Mouse (Mus musculus): ENCODE results near the gene H2afx. TPM values are rescaled to one million over a fixed set of nuclear protein-coding genes. Genes with fewer than 3 reads are reported as not detected.

Gene H2afx
- total and polyA plus RNA-seq, 2 experiments, result 5.6 to 23.6 TPM

DNA sequence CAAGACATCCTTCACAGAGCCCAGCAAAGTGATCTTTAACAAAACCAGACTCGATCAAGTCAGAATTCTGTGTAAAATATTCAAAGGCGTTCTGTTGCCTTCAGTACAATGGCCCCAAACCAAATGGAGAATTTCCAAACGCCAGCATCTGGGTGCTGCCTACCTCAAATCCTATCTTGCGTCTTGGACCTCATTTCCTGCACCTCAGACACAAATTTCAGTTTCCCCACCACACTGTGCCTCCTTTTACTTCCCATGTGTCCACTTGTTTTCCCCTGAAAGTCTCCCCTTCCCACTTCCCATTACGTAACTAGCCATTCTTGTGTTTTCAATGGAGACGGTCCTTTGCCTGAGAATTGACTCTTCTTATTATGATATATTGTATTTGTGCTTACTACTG is 28.0 kb upstream of the H2afx start:
- H3K4me3 ChIP-seq (ENCODE audit: insufficient read depth, low read depth, low read length), result no peak overlapping the region
- H3K27ac ChIP-seq (replicated peaks; ENCODE audit: insufficient read depth, low read depth, low read length), result no peak overlapping the region
- no peak for TF ChIP-seq POLR2A (IDR thresholded peaks at IDR 0.05; ENCODE audit: extremely low read depth, insufficient read depth, low read length)
- DNase-seq (ENCODE audit: extremely low read depth, low read depth, low spot score), result no peak
- H3K27me3 ChIP-seq (ENCODE audit: control insufficient read depth, insufficient read depth, low read length), result no peaks in the 10 kb centered on the region
- no peak overlapping the region for H3K9ac ChIP-seq (ENCODE audit: low read depth, low read length)
- H3K36me3 ChIP-seq (ENCODE audit: control insufficient read depth, insufficient read depth, low read length), result peaks cover 9% of the 10 kb centered on the region; the same call in 1 of the 2 replicates
- H3K79me2 ChIP-seq (ENCODE audit: control insufficient read depth, insufficient read depth, low read length), result peaks cover 7% of the 10 kb centered on the region; the same call in 1 of the 2 replicates
- peaks cover 12% of the 10 kb centered on the region for H3K4me1 ChIP-seq (ENCODE audit: control insufficient read depth, insufficient read depth, low read length)
- WGBS, result 89% methylated on average over 6 of the region's 6 CpGs

DNA sequence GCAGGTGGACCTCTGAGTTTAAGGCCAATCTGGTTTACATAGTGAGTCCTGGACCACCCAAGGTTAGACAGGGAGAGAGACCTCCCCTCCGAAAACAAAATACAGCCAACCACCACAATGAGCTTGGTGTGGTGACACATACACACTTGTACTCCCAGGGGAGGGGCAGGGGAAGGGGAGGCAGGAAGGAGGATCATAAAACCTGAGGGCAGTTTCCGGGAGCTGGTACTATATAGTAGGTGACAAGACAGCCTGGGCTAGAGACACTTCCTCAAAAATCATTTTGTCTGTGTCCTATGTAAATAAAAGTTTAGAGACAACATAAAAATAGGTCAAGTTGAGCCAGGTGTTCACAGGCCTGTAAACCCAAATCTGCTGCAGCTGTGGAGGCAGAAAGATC is 27.2 kb upstream of the H2afx start:
- no peak for DNase-seq (ENCODE audit: extremely low read depth, low read depth, low spot score)
- Histone ChIP-seq H3K4me3 (ENCODE audit: insufficient read depth, low read depth, low read length) (no peak overlapping the region), H3K79me2 (ENCODE audit: control insufficient read depth, insufficient read depth, low read length) (peaks cover 7% of the 10 kb centered on the region; the same call in 1 of the 2 replicates), H3K4me1 (ENCODE audit: control insufficient read depth, insufficient read depth, low read length) (peaks cover 12% of the 10 kb centered on the region), H3K36me3 (ENCODE audit: control insufficient read depth, insufficient read depth, low read length) (peaks cover 10% of the 10 kb centered on the region; the same call in 1 of the 2 replicates), H3K9ac (ENCODE audit: low read depth, low read length) (no peak overlapping the region), H3K27ac (replicated peaks; ENCODE audit: insufficient read depth, low read depth, low read length) (no peak overlapping the region), H3K27me3 (ENCODE audit: control insufficient read depth, insufficient read depth, low read length) (no peaks in the 10 kb centered on the region)
- WGBS, result 95% methylated on average over 2 of the region's 2 CpGs
- no peak for TF ChIP-seq CTCF (IDR thresholded peaks at IDR 0.05; ENCODE audit: low read depth, low read length)

DNA sequence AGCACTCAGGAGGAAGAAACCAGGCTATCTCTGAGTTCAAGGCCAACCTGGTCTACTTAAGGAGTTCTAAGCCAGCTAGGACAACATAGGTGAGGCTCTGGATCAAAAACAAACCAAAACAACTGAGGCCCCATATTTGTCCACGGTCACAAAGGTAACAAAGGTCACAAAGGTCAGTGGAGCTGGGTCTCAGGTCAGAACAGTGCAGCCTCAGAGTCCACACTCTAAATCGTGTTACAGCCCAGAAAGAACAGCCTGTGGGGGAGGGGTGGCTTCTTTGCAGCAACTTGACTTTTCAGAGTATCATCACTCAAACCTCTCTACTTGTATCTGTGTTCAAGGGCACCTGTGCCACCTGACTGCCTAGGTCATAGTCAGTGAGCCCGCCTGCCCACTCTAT is 24.7 kb upstream of the H2afx start:
- Histone ChIP-seq H3K4me3 (ENCODE audit: insufficient read depth, low read depth, low read length) (no peak overlapping the region), H3K27me3 (ENCODE audit: control insufficient read depth, insufficient read depth, low read length) (no peaks in the 10 kb centered on the region), H3K36me3 (ENCODE audit: control insufficient read depth, insufficient read depth, low read length) (peaks cover 28% of the 10 kb centered on the region; the same call in 1 of the 2 replicates), H3K9ac (ENCODE audit: low read depth, low read length) (no peak overlapping the region), H3K4me1 (ENCODE audit: control insufficient read depth, insufficient read depth, low read length) (peaks cover 9% of the 10 kb centered on the region), H3K27ac (replicated peaks; ENCODE audit: insufficient read depth, low read depth, low read length) (peak overlapping the region; percentile 56), H3K79me2 (ENCODE audit: control insufficient read depth, insufficient read depth, low read length) (peaks cover 5% of the 10 kb centered on the region; the same call in 1 of the 2 replicates)
- 24% methylated on average over 3 of the region's 3 CpGs for WGBS
- TF ChIP-seq POLR2A (IDR thresholded peaks at IDR 0.05; ENCODE audit: extremely low read depth, insufficient read depth, low read length), result no peak
- TF ChIP-seq CTCF (IDR thresholded peaks at IDR 0.05; ENCODE audit: low read depth, low read length), result no peak
- peak; percentile 82 for DNase-seq (ENCODE audit: extremely low read depth, low read depth, low spot score)

DNA sequence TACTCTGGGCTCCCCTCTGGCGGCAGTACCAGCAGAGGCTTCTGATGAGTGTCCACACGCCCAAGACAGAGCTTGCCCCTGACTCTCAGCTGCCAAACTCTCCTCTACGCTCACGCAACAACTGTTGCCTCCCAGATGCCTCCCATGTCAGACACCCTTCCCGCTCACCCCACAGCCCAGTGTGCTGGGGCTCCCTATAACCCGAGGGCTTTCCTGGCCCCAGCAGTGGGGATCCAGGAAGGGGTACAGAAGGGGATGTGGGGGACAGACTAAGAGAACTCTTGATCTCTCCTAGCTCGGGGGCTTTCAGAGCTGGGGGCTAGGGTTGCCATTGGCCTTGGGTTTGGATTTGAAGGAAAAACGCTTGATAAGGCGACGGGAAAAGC is 23.8 kb upstream of the H2afx start:
- no peak overlapping the region for H3K9ac ChIP-seq (ENCODE audit: low read depth, low read length)
- 76% methylated on average over 10 of the region's 10 CpGs for WGBS
- no peaks in the 10 kb centered on the region for H3K79me2 ChIP-seq (ENCODE audit: control insufficient read depth, insufficient read depth, low read length)
- no peak for TF ChIP-seq POLR2A (IDR thresholded peaks at IDR 0.05; ENCODE audit: extremely low read depth, insufficient read depth, low read length)
- no peak for TF ChIP-seq CTCF (IDR thresholded peaks at IDR 0.05; ENCODE audit: low read depth, low read length)
- H3K27ac ChIP-seq (replicated peaks; ENCODE audit: insufficient read depth, low read depth, low read length), result peak overlapping the region; percentile 31
- H3K4me3 ChIP-seq (ENCODE audit: insufficient read depth, low read depth, low read length), result no peak overlapping the region
- H3K36me3 ChIP-seq (ENCODE audit: control insufficient read depth, insufficient read depth, low read length), result peaks cover 33% of the 10 kb centered on the region; the same call in 1 of the 2 replicates
- H3K27me3 ChIP-seq (ENCODE audit: control insufficient read depth, insufficient read depth, low read length), result no peaks in the 10 kb centered on the region
- no peak for DNase-seq (ENCODE audit: extremely low read depth, low read depth, low spot score)
- peaks cover 8% of the 10 kb centered on the region for H3K4me1 ChIP-seq (ENCODE audit: control insufficient read depth, insufficient read depth, low read length)

DNA sequence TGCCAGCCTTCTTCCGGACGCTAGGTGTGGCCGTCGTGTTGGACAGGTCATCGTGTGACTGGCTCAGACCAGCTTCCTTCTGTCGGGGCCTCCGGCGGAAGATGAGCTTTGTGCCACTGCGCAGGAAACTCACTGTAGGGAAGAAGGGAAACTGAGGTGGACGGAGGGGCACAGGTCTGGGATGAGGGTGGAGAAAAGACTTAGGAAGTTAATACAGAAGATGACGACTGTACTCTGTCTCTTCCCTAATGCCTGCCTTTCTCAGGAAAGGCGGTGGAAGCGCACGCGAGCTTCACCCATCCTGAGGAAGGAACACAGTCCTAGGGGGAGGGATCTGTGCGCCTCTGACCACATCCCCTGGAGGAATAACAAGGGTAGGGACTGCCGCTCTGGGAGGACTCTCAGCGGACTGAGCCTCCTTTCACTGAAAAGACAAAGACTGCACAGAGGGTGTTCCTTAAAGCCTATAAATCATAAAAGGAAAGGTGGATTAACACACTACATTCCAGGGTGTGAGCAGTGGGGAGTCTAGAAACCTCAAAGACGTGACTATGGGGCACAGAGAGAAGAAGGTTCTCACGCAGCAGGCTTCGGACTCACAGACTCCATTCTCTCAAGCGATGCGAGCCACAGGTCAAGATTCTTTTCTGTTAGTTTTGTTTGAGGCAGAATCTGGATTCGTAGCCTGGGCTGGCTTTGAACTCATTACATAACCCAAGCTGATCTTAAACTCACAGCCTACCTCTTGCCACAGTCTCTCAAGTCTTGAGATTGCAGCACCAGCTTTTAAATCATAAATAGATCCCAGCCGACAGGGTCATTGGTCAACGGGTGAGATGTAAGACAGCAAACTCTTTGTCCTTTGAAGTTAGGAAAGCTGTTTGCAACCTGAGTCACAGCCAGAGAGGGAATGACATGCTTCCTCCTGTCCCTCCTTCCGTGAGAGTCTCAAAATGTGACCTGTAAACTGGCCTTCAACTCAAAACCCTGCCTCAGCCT is 23.1 kb upstream of the H2afx start:
- Histone ChIP-seq H3K79me2 (ENCODE audit: control insufficient read depth, insufficient read depth, low read length) (no peaks in the 10 kb centered on the region), H3K4me3 (ENCODE audit: insufficient read depth, low read depth, low read length) (no peak overlapping the region), H3K9ac (ENCODE audit: low read depth, low read length) (no peak overlapping the region), H3K36me3 (ENCODE audit: control insufficient read depth, insufficient read depth, low read length) (peaks cover 36% of the 10 kb centered on the region; the same call in 1 of the 2 replicates), H3K27me3 (ENCODE audit: control insufficient read depth, insufficient read depth, low read length) (no peaks in the 10 kb centered on the region), H3K27ac (replicated peaks; ENCODE audit: insufficient read depth, low read depth, low read length) (peak overlapping the region; percentile 46), H3K4me1 (ENCODE audit: control insufficient read depth, insufficient read depth, low read length) (peaks cover 8% of the 10 kb centered on the region)
- no peak for DNase-seq (ENCODE audit: extremely low read depth, low read depth, low spot score)
- TF ChIP-seq CTCF (IDR thresholded peaks at IDR 0.05; ENCODE audit: low read depth, low read length), result no peak
- TF ChIP-seq POLR2A (IDR thresholded peaks at IDR 0.05; ENCODE audit: extremely low read depth, insufficient read depth, low read length), result 0 out of 2 replicates have a peak, but pooled peaks have one; percentile 6
- 69% methylated on average over 27 of the region's 27 CpGs for WGBS
